Mouse (Mus musculus): ENCODE data around the gene Dlgap3.

GRCm38 (mm10) chr4:127211318-127211717 is 42.3 kb downstream of the Dlgap3 start:
- TF ChIP-seq CTCF (IDR thresholded peaks at IDR 0.05; ENCODE audit: low read depth, low read length) = no peak
- no peak for TF ChIP-seq POLR2A (IDR thresholded peaks at IDR 0.05; ENCODE audit: extremely low read depth, insufficient read depth, low read length)
